Mouse (Mus musculus) lung, adult 18-20 months (tissue): ENCODE measurements around the gene Tha1.
A peak's percentile ranks its signal among the peaks of the same experiment; 100 is the strongest.
"Not testable (repeated sequence)": the region's sequence is repeated elsewhere in the genome, so short reads cannot be mapped to it uniquely, and the experiment has no call there.

Experiments used
- DNase-seq, 2 experiments: peaks; one replicate each; pipeline ENCODE4 v3.0.0; 2022; ENCODE audit warnings: mixed read lengths in 2 of 2

The Tha1 gene

DNA sequence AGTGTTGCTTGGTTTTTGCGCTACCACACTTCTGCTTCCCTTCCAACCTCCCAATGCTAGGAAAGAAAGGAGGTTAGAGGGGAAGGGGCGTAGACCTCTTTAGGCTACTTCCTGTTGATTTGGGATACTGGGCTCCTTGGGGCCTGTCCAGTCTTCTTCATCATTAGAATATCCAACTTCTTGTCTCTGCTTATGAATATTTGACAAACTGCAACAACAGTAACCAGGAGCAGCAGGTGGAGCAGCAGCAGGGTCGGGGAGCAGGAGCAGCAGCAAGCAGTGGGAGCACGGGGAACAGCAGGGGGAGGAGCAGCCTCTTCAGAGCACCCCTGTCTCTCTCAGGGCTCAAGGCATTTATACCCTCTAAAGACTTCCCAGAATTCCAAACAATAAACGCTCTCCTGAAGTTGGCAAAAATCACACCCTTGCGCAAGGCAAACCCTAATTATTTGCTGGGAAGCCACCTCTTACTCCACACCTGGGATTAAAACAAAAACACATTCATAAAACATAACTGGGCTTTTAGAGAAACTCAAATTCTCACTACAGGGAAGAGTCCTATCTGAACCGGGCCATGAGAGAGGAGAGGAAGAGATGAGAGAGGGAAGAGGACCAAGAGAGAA is 25.6 kb downstream of the Tha1 start:
- no peak for DNase-seq

DNA sequence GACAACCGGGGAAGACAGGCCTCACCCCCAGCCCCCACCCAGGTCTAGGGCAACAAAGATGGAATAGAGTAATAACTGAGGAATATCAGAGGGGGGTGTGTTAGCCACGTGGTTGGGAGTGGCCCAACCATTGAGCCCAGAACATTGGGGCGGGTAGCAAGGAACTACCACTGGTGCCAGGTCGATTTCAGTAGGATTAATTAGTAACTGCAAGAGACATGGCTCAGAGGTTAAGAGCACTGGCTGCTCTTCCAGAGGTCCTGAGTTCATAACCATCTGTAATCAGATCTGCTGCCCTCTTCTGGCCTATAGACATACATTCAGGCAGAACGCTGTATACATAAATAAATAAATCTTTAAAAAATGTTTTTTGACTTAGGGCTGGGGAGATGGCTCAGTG is 26.6 kb downstream of the Tha1 start:
- no peak for DNase-seq

DNA sequence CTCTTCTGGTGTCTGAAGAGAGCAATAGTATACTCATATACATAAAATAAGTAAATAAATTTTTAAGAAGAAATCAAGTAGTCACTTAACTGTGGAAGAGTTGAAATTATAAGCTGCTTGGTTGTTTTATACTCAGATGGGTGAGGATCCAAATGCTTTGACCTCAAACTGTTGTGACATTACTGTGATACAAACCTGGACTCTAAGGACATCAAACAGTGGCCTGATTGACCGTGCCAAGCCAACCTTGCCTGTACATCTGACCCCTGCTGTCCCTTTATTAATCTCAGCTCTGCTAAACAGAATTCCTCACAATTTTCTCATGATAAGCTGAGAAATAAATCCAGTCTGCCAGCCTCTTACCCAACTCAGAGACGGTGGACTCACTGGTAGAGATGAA is 27.6 kb downstream of the Tha1 start:
- DNase-seq, result no peak

DNA sequence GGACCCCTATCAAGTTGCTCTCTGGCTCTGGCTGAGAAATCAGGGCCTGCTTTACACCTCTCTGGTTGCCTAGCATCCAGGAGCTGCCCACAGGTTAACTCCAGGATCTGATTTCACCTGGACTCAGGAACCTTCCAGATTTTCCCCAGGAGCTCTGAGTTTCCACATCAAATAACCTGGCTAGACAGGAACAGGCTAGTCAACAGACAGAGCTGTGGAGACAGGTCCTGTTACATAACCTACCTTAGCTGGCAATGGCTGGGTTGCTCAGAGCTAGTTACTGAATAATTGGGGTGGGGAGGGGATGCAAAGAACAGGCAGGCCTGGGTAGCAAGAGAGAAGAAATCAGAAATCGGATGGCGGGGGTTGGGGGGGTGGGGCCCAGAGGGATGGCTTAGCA is 28.3 kb downstream of the Tha1 start:
- peak in 1 of 2 experiments; percentile 42 for DNase-seq

DNA sequence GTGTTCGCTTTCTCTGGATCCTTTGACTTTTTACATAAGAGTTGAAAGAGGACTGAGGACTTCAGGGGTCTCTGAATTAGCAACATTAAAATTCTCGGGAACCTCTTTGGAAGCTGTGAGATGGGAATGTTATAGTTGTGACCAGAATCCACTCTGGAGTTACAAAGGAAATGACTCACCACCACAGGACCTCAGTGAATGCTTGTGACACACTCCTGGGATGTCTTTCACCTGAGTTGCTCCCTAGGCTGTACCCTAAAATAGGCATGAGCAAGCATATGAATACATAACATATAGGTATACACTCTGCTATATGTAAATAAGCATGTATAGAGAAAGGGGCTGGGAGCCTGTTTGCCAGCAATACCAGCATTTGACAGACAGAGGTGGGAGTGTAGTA is 29.8 kb downstream of the Tha1 start:
- no peak for DNase-seq

DNA sequence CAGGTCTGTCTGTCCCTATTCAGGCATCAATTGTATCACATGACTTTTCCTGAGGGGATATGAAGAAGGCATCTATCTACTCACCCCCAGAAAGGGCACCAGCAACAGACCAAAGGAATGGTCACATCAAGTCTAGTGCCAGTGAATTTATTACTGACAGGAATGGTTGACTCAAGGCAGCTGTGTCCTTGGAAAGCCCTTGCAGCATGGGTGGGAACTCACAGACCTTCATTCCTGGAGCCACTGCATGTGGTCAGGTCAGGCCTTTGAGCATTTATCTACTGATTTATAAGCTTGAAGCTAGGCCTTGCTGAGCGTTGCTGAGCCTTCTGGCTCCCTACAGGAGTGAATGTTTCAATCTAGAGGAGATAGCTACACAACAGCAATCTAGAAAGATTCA is 32.4 kb downstream of the Tha1 start:
- DNase-seq, result no peak

DNA sequence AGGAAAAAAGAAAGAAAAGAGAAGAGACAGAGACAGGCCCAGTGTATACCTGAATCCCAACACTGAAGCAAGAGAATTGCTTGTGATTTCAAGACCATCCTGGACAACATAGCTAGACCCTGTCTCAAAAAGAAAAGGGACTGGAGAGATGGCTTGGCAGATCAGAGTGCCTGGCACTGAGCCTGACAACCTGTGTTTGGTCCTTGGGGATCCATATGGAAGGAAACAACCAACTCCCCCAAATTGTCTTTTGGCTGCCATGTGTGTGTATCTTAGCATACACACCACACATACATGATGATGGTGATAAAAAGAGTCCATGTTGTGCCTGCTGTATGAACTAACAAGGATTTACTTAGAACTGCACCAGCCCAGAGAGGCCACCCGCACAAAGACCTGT is 34.3 kb downstream of the Tha1 start:
- DNase-seq, result no peak

DNA sequence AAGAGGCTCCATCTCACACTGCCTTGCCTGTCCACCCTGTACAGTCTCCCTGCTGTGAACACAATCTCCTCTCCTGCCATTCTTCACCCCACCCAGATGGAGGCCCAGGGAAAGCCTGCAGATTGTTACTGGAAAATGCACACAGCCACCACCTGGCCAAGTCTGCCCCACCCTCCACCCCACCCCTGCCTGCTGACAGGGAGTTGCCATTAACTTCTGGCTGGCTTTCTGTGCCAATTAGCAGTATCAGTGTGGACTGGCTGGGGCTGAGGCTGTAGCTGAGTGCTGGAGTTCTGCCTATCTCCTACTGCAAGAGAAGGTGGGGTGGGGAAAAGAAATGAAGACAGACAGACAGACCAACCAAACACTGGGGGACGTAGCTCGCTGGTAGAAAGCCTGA is 34.7 kb downstream of the Tha1 start:
- no peak for DNase-seq

DNA sequence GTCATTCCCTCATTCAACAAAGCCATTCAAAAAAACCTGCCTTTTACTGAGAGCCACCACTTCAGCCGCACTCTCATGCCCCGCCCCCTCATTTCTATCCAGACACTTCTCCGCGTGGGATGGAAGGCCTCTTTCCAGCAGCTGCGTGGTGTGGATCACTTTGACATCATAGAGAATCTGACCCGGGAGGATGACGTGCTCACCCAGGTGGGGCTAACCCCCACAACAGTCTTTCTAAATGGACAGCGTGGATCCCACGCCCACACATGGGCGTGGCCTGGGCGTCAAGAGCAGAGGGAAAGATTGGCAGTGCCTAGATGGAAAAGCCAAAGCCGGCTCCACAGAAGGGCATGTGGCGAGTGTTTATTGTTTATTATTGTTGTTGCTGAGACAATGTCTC is 37.0 kb downstream of the Tha1 start:
- peak; percentile 58 to 67 for DNase-seq

DNA sequence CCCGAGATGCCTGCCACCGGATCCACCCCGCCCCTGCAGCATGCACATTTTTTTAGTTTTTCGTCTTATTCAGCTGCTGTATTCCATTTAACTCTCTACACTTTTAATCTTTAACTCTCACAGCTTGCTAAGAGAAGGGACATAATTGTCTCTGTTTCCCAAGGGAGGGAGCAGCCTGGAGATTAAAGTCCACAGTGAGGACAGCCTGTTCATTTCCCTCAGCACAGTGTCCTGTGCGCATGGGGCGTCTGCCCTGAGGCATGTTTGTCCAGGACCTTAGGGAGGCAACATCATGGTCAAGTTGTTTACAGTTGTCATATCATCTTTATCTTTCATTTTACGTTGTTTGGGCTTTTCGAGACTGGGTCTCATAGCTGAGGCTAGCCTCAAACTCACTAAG is 39.2 kb downstream of the Tha1 start:
- no peak for DNase-seq

DNA sequence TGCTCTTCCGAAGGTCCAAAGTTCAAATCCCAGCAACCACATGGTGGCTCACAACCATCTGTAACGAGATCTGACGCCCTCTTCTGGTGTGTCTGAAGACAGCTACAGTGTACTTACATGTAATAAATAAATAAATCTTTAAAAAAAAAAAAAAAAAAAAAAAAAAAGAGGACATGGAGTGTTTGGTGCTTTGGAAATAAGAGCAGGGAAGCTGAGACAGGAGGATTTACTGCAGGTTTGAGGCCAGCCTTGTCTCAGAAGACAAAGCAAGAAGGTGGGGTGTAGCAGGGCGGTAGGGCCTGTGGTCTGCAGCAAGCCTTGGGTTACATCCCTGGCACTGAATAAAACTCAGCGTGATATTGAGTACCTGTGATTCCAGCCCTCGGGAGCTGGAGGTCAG is 39.8 kb downstream of the Tha1 start:
- DNase-seq, result not testable (repeated sequence)

DNA sequence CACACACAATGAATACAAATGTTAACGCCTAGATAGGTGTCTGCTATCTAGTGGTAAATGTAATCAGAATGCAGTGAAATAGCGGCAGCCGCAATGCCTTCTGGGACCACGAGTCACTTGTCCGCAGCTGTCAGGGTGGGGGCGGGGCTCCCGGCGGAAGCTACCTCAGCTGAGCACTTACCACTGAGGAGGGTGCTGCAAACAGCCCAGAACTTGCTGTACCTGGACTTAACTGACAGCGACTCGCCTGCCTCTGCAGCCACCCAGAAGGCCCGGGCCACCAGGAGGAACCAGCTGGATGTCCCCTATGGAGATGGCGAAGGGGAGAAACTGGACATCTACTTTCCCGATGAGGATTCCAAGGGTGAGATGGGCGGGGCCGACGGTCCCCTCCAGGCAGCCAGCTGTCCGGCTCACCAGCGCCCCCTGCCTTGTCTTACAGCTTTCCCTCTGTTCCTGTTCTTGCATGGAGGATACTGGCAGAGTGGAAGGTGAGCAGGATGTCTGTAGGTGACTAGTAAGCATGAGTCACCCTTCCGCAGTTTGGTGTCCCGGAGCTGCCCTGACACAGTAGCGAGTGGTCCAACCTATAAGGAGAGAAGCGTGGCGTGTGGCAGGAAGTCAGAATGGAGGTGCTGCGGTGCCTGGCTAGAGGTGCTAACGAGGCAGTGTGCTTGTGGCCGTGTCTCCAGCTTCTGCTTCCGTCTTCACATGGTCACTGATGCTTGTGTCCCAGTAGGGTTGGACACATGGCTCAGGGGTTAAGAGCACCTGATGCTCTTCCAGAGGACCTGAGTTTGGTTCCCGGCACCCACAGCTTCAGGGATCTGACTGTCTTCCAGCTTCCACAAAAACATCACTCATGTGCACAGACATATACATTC is 41.0 kb downstream of the Tha1 start:
- peak; percentile 81 to 85 for DNase-seq

DNA sequence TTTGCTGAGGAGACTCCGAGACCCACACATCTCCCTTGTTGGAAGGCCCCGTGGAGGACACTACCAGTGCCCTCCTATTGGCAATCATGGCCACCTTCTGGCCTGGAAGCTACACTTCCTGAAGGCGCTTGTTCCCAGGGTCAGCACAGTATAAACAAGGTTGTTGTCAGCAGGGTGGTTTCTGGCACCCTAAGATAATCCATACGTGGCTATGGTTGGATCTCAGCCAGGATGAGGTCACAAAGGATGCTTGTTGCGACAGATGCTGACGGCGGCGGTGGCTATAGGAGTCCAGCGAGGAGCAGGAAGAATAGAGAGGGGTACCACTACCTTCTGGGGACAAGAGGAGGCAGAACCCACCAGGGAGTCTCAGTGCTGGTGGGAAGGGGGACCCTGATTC is 42.9 kb downstream of the Tha1 start:
- DNase-seq, result peak in 1 of 2 experiments; percentile 35

DNA sequence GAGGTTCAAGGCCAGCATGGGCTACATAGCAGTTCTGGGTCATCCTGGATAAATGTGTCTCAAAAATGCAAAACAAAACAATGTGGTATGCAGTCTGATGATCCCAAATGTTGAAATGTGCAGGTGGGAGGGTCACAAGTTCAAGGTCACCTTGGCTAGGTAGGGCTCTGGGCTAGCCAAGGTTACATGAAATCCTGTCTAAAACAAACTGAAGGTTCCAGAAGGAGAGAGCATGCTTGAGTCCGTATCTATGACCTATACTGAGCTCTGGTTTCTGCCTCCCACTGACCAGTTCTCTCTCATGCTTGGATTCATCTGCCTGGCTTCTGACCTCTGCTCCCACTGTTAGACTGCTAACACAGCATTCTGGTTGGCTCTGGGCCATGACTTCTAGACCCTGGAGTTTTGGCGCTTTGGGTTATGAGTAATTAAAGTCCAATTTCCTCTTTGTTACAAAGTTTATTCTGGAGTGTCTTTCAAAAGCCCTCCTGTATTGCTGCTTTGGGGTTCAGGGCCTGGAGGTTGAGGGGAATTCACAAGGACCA is 43.5 kb downstream of the Tha1 start:
- peak in 1 of 2 experiments; percentile 32 for DNase-seq

DNA sequence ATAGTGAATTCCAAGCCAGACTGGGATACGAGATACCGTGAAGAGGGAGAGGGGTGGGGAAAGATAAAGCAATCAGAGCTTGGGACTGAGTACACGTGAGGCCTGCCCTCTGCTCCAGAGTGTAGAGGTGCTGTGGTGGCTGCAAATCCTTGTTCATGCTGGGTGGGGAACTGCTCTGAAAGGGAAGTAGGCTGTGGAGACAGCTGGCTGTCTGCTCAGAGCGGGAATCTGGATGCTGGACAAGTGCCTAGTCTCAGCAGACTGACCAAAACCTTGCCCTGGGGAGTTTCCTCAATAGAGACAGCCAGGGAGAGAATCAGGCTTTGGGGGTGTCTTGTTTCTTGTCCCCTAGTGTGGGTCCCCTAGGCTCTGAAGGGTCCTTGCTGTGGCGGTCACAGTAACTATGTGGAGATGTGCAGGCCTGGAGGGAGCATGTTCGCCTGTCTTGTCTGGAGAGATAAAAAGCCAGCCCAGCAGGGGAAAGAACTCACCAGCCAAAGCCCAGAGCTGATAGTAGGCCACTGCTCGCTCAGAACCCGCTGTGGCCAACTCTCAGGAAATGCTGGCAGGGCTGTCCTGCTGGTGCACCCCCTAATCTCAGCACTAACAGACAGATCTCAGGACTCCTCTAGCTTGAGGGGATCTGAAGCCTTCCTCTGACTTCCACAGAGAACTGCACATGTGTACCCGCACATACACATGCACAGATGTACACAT is 44.2 kb downstream of the Tha1 start:
- peak; percentile 50 to 52 for DNase-seq

DNA sequence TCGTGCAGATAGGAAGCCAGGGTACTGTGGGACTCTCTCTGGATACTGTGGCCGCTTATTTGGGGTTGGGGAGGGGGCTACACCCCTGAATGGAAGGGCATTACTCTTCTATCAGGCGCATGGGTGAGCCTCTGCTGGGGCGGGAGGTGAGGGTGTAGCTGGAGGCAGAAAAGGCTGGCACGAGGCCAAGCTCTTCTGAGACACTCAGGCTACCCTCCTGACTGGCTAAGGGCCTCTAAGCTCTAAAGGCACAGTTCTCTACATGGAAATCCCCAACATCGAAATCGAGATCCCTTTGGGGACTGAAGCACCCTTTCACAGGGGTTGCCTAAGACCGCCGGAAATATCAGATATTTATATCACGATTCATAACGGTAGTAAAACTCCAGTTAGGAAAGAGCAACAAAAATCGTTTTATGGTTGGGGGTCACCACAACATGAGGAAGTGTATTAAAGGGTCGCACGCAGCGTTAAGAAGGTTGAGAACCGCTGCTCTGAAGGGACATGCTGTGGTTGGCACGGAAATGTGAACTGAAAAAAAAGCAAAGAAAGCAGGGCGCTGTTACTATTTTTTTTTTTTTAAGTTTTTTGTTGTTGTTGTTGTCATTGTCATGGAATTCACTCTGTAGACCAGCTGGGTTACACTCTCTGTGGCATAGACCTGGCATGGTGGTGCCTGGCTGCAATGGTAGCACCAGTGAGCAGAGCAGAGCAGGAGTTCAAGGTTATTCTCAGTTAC is 45.0 kb downstream of the Tha1 start:
- peak; percentile 64 to 67 for DNase-seq

DNA sequence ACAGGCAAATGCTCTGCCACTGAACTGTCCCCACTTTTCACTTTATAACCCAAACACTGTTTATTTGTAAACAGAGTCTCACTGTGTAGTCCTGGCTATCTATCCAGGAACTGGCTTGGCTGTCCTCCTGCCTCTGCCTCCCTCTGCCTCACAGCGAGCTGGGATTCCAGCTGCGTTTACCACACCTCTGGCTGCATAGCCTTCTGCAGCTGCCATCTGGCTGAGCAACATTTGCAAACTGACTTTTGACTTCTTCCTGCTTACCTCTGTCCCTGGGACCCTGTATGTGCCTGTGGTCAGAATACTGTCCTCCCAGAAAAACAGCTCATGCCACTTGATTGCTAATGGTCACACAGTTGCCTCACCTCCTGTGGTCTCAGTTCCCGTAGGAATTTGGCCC is 45.9 kb downstream of the Tha1 start:
- no peak for DNase-seq

DNA sequence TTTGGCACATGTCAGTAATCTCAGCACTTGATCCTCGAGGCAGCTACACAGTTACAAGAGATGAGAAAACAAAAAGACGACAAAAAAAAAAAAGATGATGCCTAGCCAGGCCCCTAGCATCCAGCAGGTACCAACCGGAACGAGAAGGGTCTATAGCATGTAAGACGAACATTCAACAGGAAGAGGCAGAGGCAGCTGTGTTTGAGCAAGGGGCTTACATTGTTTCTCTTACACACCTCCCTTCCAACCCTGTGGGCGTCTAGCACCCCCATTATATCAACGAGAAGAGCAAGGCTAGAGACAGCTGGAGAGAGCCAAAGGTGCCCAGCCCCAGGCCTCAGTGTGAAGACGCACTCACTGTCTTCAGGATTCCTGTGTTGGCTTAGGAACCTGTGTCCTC is 46.4 kb downstream of the Tha1 start:
- DNase-seq, result no peak

DNA sequence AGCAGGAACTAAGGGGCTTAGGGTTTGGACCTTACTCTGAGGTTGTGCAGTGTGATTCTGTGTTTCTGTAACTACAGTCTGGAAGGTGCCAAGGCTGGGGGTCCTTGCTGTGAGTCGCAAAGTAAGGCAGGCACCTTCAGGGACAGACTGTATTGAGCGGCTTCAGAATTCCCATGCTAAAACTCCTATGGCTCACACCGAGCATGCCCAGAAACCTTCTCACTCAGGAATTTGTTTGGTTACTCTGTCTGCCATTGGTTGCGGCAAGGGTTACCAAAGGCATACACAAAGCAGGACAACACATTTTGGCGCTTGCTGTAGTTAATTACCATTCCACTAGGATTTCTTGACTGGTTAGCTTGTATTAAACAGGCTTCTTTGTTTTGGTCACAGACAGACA is 47.1 kb downstream of the Tha1 start:
- no peak for DNase-seq

DNA sequence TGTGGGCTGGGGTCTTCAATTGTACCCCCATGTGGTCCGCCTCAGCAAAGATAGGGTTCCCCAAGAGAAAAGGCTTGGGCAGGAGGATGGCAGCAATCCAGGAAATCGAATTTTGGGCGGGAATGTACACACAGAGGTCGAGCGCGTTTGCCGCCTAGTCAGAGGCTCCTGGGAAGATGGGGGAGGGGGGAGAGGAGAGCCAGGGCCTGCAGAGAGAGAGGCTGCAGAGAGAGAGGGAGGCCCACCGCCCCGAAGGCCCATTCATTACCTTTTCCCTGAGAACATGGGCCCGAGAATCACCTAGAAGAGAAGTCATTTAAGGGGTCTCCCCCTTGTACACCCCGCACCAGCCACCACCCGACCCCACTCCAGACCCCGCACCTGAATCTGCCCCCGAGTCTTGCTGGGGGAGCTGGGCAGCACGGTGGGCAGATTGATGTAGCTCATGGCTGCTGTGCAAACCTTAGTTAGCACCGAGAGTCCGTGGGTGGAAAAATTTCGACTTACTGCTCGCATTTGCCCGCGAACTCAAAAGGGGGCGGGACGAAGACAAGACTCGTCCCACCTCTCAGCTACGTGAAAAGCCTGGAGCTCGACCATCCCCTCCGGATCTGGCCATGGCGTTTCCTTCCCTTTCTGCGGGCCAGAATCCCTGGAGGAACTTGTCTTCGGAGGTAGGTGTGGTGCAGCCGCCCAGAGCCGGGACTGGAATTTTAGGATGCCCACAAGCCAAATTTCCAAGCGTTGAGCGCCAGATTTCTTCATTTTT is 47.8 kb downstream of the Tha1 start, which contains the start of the genes Afmid and Tk1:
Gene Afmid, plus strand, starts transcription at position 592 of the 769 bp plus-strand sequence.
Gene Tk1, minus strand, starts transcription at position 760 of the 769 bp plus-strand sequence.
- peak; percentile 77 to 80 for DNase-seq

DNA sequence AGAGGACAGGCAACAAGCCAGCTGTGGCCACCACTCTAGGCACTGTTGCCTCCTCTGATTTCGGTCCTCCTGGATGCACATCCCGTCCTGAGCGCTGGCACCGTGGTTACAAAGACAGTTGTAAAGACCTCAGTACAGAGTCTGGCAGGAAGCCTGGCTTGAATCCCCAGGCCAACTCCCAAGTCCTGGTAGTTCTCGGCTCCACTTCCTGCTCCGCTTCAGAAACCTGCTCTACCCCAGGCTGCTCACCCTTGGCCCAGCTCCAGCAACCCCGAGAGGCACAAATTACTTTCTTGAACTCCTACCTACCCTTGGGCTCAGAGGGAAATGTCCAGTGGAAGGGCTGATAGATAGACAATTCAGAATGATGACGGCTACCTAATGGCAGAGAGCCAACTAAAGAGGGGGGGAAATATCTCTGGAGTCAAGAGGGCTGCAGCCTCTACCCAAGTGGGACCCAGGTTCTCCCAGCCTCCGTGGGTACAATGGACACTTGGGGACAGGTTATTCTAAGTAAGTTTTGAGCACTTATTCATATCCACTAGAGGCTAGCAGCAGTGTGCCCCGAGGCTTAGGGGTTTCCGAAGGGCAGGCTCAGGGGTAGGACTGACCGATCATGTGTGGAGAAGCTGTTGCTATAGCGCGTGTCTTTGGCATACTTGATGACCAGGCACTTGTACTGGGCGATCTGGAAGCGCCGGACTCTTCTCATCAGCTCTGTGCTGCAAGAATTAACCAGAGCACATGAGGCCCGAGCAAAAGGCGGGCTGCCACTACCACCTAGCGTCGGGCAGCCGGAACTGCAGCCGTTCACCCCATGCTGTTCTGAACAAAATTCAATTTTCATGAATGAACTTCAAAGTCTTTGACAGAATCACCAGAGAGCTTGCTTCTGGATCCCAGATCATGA is 49.0 kb downstream of the Tha1 start:
- peak; percentile 81 to 84 for DNase-seq
